Mouse (Mus musculus): ENCODE data around the gene Sema5a.
A peak's percentile ranks its signal among the peaks of the same experiment; 100 is the strongest.

Gene Sema5a

DNA sequence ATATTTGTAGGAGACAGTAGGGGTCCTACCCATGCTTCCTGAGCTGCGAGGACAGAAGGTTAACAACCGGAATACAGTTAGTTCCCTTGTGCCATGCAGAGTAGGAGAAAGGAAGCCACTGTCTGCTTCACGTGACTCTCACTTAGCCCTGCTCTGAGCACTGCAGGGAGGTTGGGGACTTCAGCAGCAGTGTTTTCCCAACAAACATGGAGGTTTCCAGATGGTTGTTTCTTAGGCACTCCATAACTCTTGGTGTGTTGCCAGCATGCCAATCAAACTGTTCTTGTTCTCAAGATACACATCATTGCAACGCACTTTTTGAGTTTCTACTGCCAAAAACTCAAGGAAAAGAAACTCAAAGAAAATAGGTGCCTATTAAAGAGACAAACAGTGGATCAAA is 440.5 kb downstream of the Sema5a start:
- no peak for DNase-seq

GRCm38 (mm10) chr15:32691021-32691420 is 446.4 kb downstream of the Sema5a start:
- no peak for DNase-seq

DNA sequence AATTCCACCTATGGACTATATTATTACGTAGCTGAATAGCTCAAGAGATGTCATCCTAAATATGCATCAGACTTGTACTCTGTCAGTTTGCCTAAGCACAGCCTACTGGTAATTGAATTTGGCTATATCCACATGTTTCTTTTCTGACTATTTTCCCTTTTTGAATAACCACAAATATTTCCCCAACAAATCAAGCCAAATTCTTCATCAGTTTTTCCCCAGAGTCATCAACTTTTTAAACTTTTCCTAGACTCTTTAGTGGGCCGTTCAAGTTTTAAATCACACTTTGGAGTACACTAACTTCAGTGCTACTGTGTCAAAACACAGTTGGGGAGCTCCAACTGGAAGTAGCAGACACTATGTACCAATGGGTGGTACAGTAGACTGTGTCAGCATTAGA is 448.4 kb downstream of the Sema5a start:
- no peak for DNase-seq

DNA sequence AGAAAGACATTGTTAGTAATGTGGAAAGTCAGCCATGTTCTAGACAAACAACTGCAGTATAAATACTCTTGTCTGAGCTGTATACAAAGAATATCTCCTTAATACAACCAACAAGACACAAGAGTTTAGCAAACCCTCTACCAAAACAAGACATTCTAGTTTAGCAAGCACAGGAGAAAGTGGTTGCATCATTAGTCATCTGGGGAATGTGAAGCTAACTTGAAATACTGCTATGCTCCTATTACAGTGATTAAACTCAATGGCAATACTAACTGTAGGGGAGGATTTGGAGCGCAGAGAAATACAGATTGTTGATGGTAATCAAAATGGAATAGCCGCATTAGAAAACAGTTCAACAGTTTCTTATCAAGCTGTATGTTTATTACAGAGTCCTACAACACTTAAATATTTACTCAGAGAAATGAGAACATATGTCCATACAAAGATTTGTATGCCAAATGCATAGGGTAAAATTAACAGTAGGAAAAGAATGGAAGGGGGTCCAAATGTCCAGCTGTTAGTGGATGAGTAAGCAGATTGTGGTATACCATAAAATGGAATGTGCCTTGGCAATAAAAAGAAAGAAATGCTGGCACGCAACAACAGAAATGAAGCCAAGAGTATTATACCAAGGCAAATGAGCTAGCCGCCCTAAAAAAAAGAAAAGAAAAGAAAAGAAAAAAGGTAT is 472.8 kb downstream of the Sema5a start:
- no peak for DNase-seq

GRCm38 (mm10) chr15:32718293-32718963 is 473.8 kb downstream of the Sema5a start:
- DNase-seq, result peak in 1 of 2 experiments; percentile 3

GRCm38 (mm10) chr15:32718964-32719311 is 474.3 kb downstream of the Sema5a start:
- DNase-seq, result no peak

DNA sequence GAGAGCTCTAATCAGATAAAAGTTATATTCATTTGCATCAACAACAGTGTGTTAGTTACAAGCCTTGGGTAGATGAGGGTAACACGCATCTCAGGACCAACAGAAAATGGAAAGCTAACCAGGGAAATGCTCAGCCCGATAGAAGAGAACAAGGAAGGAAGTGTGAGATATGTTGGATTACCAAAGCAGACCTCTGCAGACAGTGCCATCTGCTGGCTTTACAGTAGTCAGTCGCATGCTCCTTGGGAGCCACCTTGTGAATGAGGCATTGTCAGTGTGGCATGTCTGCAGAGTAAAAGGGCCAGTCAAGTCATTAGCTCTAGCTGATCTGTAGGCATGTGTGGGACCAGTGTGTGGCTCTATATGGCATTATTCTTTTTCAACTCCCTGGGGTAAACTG is 486.2 kb downstream of the Sema5a start:
- no peak for DNase-seq

All from thymus, postnatal 36 days (tissue).